Mouse (Mus musculus) layer of hippocampus, adult 6 months (tissue): Measurements from ENCODE around the gene Zfp982. TPM values are rescaled to one million over a fixed set of nuclear protein-coding genes. Genes with fewer than 3 reads are reported as not detected.

Experiments used
- long read RNA-seq, 2 experiments: library from polyadenylated mRNA; unstranded; transcript quantifications; one replicate each; pipeline ENCODE4 v2.0.0; 2019 to 2020
- polyA plus RNA-seq: library from polyadenylated mRNA; unstranded; fragments of <200 nt; fragmentation: Nextera tagmentation; gene quantifications from 2 replicates; pipeline ENCODE4 v1.2.3, GENCODE M21; 2021

Gene Zfp982
- 0.95 and 1.2 TPM in 2 replicates for polyA plus RNA-seq
- long read RNA-seq, experiment 1, partial matches to known transcripts = 0 of 2 reads
- long read RNA-seq, experiment 1, other reads (novel, unspliced or antisense) = 2 of 2 reads
- long read RNA-seq, experiment 2, partial matches to known transcripts = 0 of 7 reads
- long read RNA-seq, experiment 2, other reads (novel, unspliced or antisense) = 7 of 7 reads

DNA sequence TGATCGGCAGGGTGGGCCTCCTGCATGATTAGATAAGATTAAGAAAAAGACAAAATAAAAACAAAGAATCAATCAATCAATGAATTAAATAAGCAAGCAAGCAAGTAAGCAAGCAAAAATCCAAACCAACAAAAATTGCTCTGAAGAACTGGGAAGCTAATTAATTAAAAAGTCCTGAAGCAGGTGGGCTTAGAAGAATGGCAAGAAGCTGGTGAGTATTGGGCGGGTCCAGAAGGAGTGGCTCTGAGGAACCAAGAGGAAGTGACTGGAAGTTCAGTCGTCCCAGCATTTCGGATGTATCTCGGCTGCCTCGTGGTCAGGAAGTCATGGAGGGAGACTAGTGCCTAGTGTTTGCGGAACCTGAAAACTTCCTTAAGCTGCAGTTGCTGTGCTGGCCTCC lies at the start of gene Zfp982:
Zfp982 (plus strand) TSS at position 301 of the 400 bp plus-strand sequence.

DNA sequence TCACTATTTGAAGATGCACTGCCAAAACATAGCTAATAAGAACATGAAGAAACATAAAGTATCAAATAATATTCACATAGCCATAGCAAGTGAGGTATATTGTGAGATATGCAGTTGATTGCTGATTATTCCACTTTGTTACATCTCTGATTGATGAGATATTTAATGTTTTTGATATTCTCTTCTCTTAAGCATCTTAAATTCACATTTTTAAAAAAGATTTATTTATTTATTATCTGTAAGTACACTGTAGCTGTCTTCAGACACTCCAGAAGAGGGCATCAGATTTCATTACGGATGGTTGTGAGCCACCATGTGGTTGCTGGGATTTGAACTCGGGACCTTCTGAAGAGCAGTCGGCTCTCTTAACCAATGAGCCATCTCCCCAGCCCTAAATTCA lies 47.7 kb downstream of the Zfp982 start, which contains the start of gene Gm16503:
Gm16503 (plus strand) TSS at position 301 of the 400 bp plus-strand sequence.

DNA sequence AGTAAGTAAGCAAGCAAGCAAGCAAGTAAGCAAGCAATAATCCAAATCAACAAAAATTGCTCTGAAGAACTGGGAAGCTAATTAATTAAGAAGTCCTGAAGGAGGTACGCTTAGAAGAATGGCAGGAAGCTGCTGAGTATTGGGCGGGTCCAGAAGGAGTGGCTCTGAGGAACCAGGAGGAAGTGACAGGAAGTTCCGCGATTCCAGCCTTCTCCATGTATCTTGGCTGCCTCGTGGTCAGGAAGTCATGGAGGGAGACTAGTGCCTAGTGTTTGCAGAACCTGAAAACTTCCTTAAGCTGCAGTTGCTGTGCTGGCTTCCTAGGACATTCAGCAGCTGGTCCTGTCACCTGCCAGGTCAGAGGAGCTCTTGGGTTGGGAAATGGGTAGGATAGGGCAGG lies 60.9 kb downstream of the Zfp982 start, which contains the start of gene Zfp985:
Zfp985 (plus strand) TSS at position 207 of the 400 bp plus-strand sequence.

Other genes starting within 250 kb of the Zfp982 start
- not detected in 2 replicates for gene Zfp988, start 186.7 kb upstream of the Zfp982 start, polyA plus RNA-seq
- gene Zfp978, start 131.1 kb upstream of the Zfp982 start, polyA plus RNA-seq = 0.13 TPM in 1 of 2 replicates, not detected in the other
- gene Gm16503, start 47.8 kb downstream of the Zfp982 start, polyA plus RNA-seq = not detected in 2 replicates
- not detected in 2 replicates for gene Zfp985, start 60.9 kb downstream of the Zfp982 start, polyA plus RNA-seq
- gene Zfp979, start 150.1 kb downstream of the Zfp982 start, polyA plus RNA-seq = 0.38 and 0.60 TPM in 2 replicates
- gene Zfp534, start 210.1 kb downstream of the Zfp982 start, polyA plus RNA-seq = not detected in 2 replicates